Mouse (Mus musculus) forebrain, embryonic 14.5 days (tissue): ENCODE results near the gene Casd1. TPM values are rescaled to one million over a fixed set of nuclear protein-coding genes. Genes with fewer than 3 reads are reported as not detected.

Source experiments
- ATAC-seq: fragments of 200-750 bp; cut with Nextera tagmentation; 2 replicates; pipeline ENCODE4 v1.8.0; 2017; ENCODE audit warnings: mild to moderate bottlenecking, moderate library complexity
- DNase-seq: peaks from one replicate; pipeline ENCODE4 v3.0.0-alpha.2; 2015; ENCODE audit warnings: low spot score
- H3K27ac ChIP-seq: fragments of 300-500 bp; sonication (generic); 2 replicates; pipeline ENCODE4 v1.5.1; 2014; ENCODE audit warnings: low read depth, mild to moderate bottlenecking, control low read depth, low read length, moderate library complexity
- H3K27me3 ChIP-seq: fragments of 300-500 bp; sonication (generic); replicated peaks from 2 replicates; pipeline ENCODE4 v1.6.1; 2014; ENCODE audit warnings: low read length, control low read depth, mixed read lengths; ENCODE audit not compliant: control insufficient read depth, insufficient read depth
- H3K36me3 ChIP-seq: fragments of 300-500 bp; sonication (generic); 2 replicates; pipeline ENCODE4 v1.6.1; 2014; ENCODE audit warnings: low read length, control low read depth; ENCODE audit not compliant: control insufficient read depth, insufficient read depth
- H3K4me1 ChIP-seq: fragments of 300-500 bp; sonication (generic); 2 replicates; pipeline ENCODE4 v1.6.1; 2014; ENCODE audit warnings: antibody characterized with exemption, low read length, control low read depth; ENCODE audit not compliant: control insufficient read depth, insufficient read depth
- H3K4me2 ChIP-seq: fragments of 300-500 bp; sonication (generic); 2 replicates; pipeline ENCODE4 v1.6.1; 2014; ENCODE audit warnings: mild to moderate bottlenecking, control low read depth, low read length
- H3K4me3 ChIP-seq: fragments of 300-500 bp; sonication (generic); 2 replicates; pipeline ENCODE4 v1.5.1; 2014; ENCODE audit warnings: low read depth, low read length, control low read depth
- H3K9ac ChIP-seq: fragments of 300-500 bp; sonication (generic); 2 replicates; pipeline ENCODE4 v1.6.1; 2014; ENCODE audit warnings: mild to moderate bottlenecking, low read length, control low read depth, moderate library complexity
- H3K9me3 ChIP-seq: fragments of 300-500 bp; sonication (generic); replicated peaks from 2 replicates; pipeline ENCODE4 v1.6.1; 2016; ENCODE audit warnings: low read length, control low read depth, mixed read lengths; ENCODE audit not compliant: control insufficient read depth
- WGBS: fragments of 180-500 bp; shearing (Covaris S2); extraction: QIAGEN DNeasy Blood & Tissue Kit; methylation state at CpG from one replicate; pipeline ENCODE4 v1.1.7; 2014; 5-methylcytosine and 5-hydroxymethylcytosine counted together
- polyA plus RNA-seq: library from polyadenylated mRNA; unstranded; fragments of >200 nt; fragmentation: Nextera tagmentation; extraction: Ambion mirVana; gene quantifications from 2 replicates; pipeline ENCODE4 v1.2.1, GENCODE M21; 2014

Gene Casd1
- polyA plus RNA-seq, 1 experiment from 2014 or later: 41.8 TPM

GRCm38 (mm10) chr6:4601297-4601931 lies 775 bp downstream of the Casd1 start:
- Histone ChIP-seq H3K9ac (peak overlapping the region; percentile 96), H3K9me3 (no peaks in the 10 kb centered on the region)
- 6% methylated on average over 33 of the region's 58 CpGs for WGBS

GRCm38 (mm10) chr6:4602012-4602411 lies 1.4 kb downstream of the Casd1 start:
- ATAC-seq: no peak
- H3K36me3 ChIP-seq: no peaks in the 10 kb centered on the region
- no peaks in the 10 kb centered on the region for H3K27me3 ChIP-seq
- no peaks in the 10 kb centered on the region for H3K9me3 ChIP-seq
- no peak for DNase-seq
- peaks cover 25% of the 10 kb centered on the region for H3K4me1 ChIP-seq
- peak overlapping the region; percentile 70; the same call in 1 of the 2 replicates for H3K4me3 ChIP-seq
- peak overlapping the region; percentile 91 for H3K4me2 ChIP-seq
- no peak overlapping the region for H3K27ac ChIP-seq
- no peak overlapping the region for H3K9ac ChIP-seq
- 64% methylated on average over 5 of the region's 5 CpGs for WGBS

More at GRCm38 (mm10) chr6:4601297-4601931, 775 bp downstream of the Casd1 start:
- peak overlapping the region; percentile 95 for H3K27ac ChIP-seq
- peak; percentile 77 for ATAC-seq
- H3K4me1 ChIP-seq: peaks cover 25% of the 10 kb centered on the region
- H3K36me3 ChIP-seq: no peaks in the 10 kb centered on the region
- peak overlapping the region; percentile 70 for H3K4me3 ChIP-seq
- H3K27me3 ChIP-seq: no peaks in the 10 kb centered on the region
- H3K4me2 ChIP-seq: peak overlapping the region; percentile 91
- DNase-seq: peak; percentile 56

GRCm38 (mm10) chr6:4606394-4606793 lies 5.8 kb downstream of the Casd1 start:
- H3K4me3 ChIP-seq: no peak overlapping the region
- H3K4me1 ChIP-seq: peaks cover 15% of the 10 kb centered on the region; the same call in 1 of the 2 replicates
- no peak overlapping the region for H3K9ac ChIP-seq
- no peaks in the 10 kb centered on the region for H3K36me3 ChIP-seq
- no peak for DNase-seq
- H3K9me3 ChIP-seq: no peaks in the 10 kb centered on the region
- no peaks in the 10 kb centered on the region for H3K27me3 ChIP-seq
- H3K27ac ChIP-seq: no peak overlapping the region
- no peak for ATAC-seq
- H3K4me2 ChIP-seq: no peak overlapping the region
- WGBS: 90% methylated on average over 4 of the region's 4 CpGs

- 39% methylated on average over 4 of the region's 4 CpGs for WGBS
- no peak for DNase-seq
- no peaks in the 10 kb centered on the region for H3K9me3 ChIP-seq
- H3K27ac ChIP-seq: no peak overlapping the region
- peaks cover 4% of the 10 kb centered on the region; the same call in 1 of the 2 replicates for H3K36me3 ChIP-seq
- no peak overlapping the region for H3K4me2 ChIP-seq
- 0 out of 2 replicates have a peak, but pooled peaks cover 2% of the 10 kb centered on the region for H3K4me1 ChIP-seq
- ATAC-seq: no peak
- no peaks in the 10 kb centered on the region for H3K27me3 ChIP-seq
- H3K9ac ChIP-seq: no peak overlapping the region
- no peak overlapping the region for H3K4me3 ChIP-seq
Measured at GRCm38 (mm10) chr6:4610216-4610896, 9.7 kb downstream of the Casd1 start.

- H3K9me3 ChIP-seq: no peaks in the 10 kb centered on the region
- H3K36me3 ChIP-seq: peaks cover 4% of the 10 kb centered on the region; the same call in 1 of the 2 replicates
- no peak overlapping the region for H3K9ac ChIP-seq
- WGBS: 91% methylated on average over 4 of the region's 4 CpGs
- DNase-seq (no peak), ATAC-seq (no peak)
- no peaks in the 10 kb centered on the region for H3K27me3 ChIP-seq
- H3K4me3 ChIP-seq: no peak overlapping the region
- H3K4me1 ChIP-seq: no peaks in the 10 kb centered on the region
- no peak overlapping the region for H3K4me2 ChIP-seq
- H3K27ac ChIP-seq: no peak overlapping the region
Measured at GRCm38 (mm10) chr6:4611853-4612252, 11.2 kb downstream of the Casd1 start.

GRCm38 (mm10) chr6:4612431-4612830 lies 11.8 kb downstream of the Casd1 start:
- Histone ChIP-seq H3K27me3 (no peaks in the 10 kb centered on the region), H3K36me3 (peaks cover 4% of the 10 kb centered on the region; the same call in 1 of the 2 replicates), H3K9me3 (no peaks in the 10 kb centered on the region), H3K4me1 (no peaks in the 10 kb centered on the region), H3K9ac (no peak overlapping the region), H3K4me3 (no peak overlapping the region), H3K4me2 (no peak overlapping the region), H3K27ac (no peak overlapping the region)
- 94% methylated on average over 7 of the region's 7 CpGs for WGBS
- ATAC-seq (no peak), DNase-seq (no peak)

- WGBS: 92% methylated on average over 10 of the region's 10 CpGs
Measured at GRCm38 (mm10) chr6:4617911-4618310, 17.3 kb downstream of the Casd1 start.

GRCm38 (mm10) chr6:4631464-4631863 lies 30.8 kb downstream of the Casd1 start:
- H3K4me1 ChIP-seq: no peaks in the 10 kb centered on the region; the same call in 1 of the 2 replicates
- H3K27me3 ChIP-seq: no peaks in the 10 kb centered on the region
- H3K9ac ChIP-seq: no peak overlapping the region
- no peak overlapping the region for H3K4me2 ChIP-seq
- H3K27ac ChIP-seq: no peak overlapping the region
- 58% methylated on average over 3 of the region's 3 CpGs for WGBS
- H3K9me3 ChIP-seq: no peaks in the 10 kb centered on the region
- H3K36me3 ChIP-seq: 0 out of 2 replicates have a peak, but pooled peaks cover 3% of the 10 kb centered on the region
- no peak for ATAC-seq
- no peak for DNase-seq
- no peak overlapping the region for H3K4me3 ChIP-seq

More at GRCm38 (mm10) chr6:4617911-4618310, 17.3 kb downstream of the Casd1 start:
- no peaks in the 10 kb centered on the region for H3K9me3 ChIP-seq
- peaks cover 7% of the 10 kb centered on the region; the same call in 1 of the 2 replicates for H3K36me3 ChIP-seq
- no peak overlapping the region for H3K4me2 ChIP-seq
- H3K9ac ChIP-seq: no peak overlapping the region
- no peak overlapping the region for H3K27ac ChIP-seq
- H3K4me1 ChIP-seq: no peaks in the 10 kb centered on the region
- no peak for ATAC-seq
- H3K4me3 ChIP-seq: no peak overlapping the region
- no peak for DNase-seq
- no peaks in the 10 kb centered on the region for H3K27me3 ChIP-seq

- H3K4me1 ChIP-seq: no peaks in the 10 kb centered on the region; the same call in 1 of the 2 replicates
- H3K4me3 ChIP-seq: no peak overlapping the region
- DNase-seq (peak; percentile 46), ATAC-seq (peak; percentile 74)
- no peak overlapping the region for H3K27ac ChIP-seq
- no peak overlapping the region for H3K9ac ChIP-seq
- no peak overlapping the region for H3K4me2 ChIP-seq
- no peaks in the 10 kb centered on the region for H3K9me3 ChIP-seq
- H3K27me3 ChIP-seq: no peaks in the 10 kb centered on the region
- WGBS: 21% methylated on average over 4 of the region's 4 CpGs
- 0 out of 2 replicates have a peak, but pooled peaks cover 7% of the 10 kb centered on the region for H3K36me3 ChIP-seq
Measured at GRCm38 (mm10) chr6:4633189-4633588, 32.5 kb downstream of the Casd1 start.
